Mouse (Mus musculus) lung, postnatal 0 days (tissue): ENCODE measurements at regions not wholly inside any gene's neighbourhood (a gene's known extent, or its start where the extent isn't known, plus 50 kb on each side); places are given as distances from the start of the nearest gene placed in this dataset.
A peak's percentile ranks its signal among the peaks of the same experiment; 100 is the strongest.

Source experiments
- ATAC-seq: fragments of 200-750 bp; cut with Nextera tagmentation; 2 replicates; pipeline ENCODE4 v1.8.0; 2017; ENCODE audit warnings: moderate library complexity
- DNase-seq: peaks from one replicate; pipeline ENCODE4 v3.0.0-alpha.2; 2016; ENCODE audit warnings: low spot score
- H3K27ac ChIP-seq: fragments of 300-500 bp; sonication (generic); 2 replicates; pipeline ENCODE4 v1.5.1; 2014; ENCODE audit warnings: antibody characterized with exemption, mild to moderate bottlenecking, low read length, mixed read lengths
- H3K27me3 ChIP-seq: fragments of 300-500 bp; sonication (generic); replicated peaks from 2 replicates; pipeline ENCODE4 v1.6.1; 2014; ENCODE audit warnings: low read length, mixed read lengths; ENCODE audit not compliant: insufficient read depth
- H3K36me3 ChIP-seq: fragments of 300-500 bp; sonication (generic); 2 replicates; pipeline ENCODE4 v1.6.1; 2014; ENCODE audit warnings: low read length, mixed read lengths; ENCODE audit not compliant: insufficient read depth
- H3K4me1 ChIP-seq: fragments of 300-500 bp; sonication (generic); 2 replicates; pipeline ENCODE4 v1.6.1; 2014; ENCODE audit warnings: antibody characterized with exemption, low read depth, low read length, mixed read lengths; ENCODE audit not compliant: insufficient read depth
- H3K4me2 ChIP-seq: fragments of 300-500 bp; sonication (generic); replicated peaks from 2 replicates; pipeline ENCODE4 v1.6.1; 2014; ENCODE audit warnings: low read depth, mild to moderate bottlenecking, low read length, moderate library complexity, mixed read lengths
- H3K4me3 ChIP-seq: fragments of 300-500 bp; sonication (generic); 2 replicates; pipeline ENCODE4 v1.5.1; 2014; ENCODE audit warnings: low read depth, low read length
- H3K9ac ChIP-seq: fragments of 300-500 bp; sonication (generic); replicated peaks from 2 replicates; pipeline ENCODE4 v1.6.1; 2014; ENCODE audit warnings: low read depth, mild to moderate bottlenecking
- H3K9me3 ChIP-seq: fragments of 300-500 bp; sonication (generic); 2 replicates; pipeline ENCODE4 v1.6.1; 2016; ENCODE audit warnings: low read length, mixed read lengths
- CTCF ChIP-seq: IDR thresholded peaks from 2 replicates; pipeline ENCODE4 v1.5.1; 2016; ENCODE audit warnings: antibody characterized with exemption, mild to moderate bottlenecking
- EP300 ChIP-seq: IDR thresholded peaks from 2 replicates; pipeline ENCODE4 v1.6.1; 2016; ENCODE audit warnings: antibody characterized with exemption, mild to moderate bottlenecking, control low read depth
- WGBS: fragments of 180-500 bp; shearing (Covaris S2); extraction: QIAGEN DNeasy Blood & Tissue Kit; methylation state at CpG from one replicate; pipeline ENCODE4 v1.1.7; 2014; 5-methylcytosine and 5-hydroxymethylcytosine counted together

DNA sequence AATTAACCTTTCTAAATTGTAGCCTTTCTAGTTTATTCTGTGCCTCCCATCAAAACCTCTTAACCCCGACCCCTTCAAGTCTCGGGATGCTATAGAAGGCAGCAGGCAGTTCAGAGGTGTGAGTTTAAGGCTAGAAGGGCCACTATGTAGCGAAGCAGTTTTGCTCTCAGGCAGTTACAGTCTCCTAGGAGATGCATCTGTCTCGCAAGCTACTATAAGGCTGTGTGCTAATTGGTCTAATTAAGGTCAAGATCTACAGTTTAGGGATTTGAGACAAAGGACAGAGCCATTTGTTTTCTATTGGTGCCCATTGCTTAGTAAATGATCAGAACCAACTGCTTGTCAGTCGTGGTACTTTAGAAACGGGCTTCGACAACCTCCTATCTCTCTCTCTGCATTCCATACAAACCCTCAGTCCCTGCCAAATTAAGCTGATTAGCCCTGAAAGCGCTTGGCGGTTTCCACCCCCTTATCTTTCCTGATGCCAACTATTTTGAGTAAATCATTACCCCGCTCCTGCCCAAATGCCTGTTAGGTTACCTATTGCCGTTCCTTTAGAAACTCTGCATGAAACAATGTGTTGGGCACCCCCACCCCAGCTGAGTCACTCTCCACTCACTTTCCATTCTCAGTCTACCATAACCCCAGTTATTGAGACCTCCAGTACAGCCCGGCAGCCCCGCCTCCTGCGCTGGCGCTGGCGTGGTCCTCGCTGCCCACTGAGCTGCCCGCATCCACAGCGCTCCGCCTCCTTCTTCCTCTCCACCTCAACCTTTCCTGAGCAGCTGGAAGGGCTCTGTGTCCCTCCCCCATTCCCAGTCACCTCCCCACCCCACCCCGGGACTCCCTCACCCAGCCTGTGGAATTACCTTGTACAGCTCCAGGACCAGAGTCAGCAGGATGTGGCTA lies 59.9 kb upstream of the Ptpn13 start:
- peak; percentile 72 for ATAC-seq

DNA sequence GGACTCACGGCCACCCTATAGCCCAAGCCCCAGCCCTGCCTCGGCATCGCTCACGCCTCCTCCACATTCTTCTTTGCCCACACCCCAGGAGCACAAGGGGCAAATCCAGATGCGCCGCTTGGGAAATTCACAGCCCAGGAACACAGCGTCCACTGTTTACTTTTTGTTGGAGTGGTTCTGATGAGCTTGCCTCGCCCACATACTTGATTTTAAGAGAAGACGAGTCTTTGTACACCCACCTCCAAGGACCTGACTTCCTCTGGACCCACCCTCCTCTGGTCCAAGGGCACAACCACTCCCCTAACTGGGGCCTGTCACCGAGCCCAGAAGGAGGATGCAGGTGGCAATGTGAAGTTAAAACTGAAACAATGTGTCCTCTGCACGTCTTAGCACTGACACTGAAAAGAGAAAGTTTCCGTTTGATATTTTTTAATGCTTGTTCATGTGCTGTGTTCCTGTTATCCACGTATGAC lies 64.2 kb upstream of the Ptpn13 start:
- no peaks in the 10 kb centered on the region for H3K36me3 ChIP-seq
- no peaks in the 10 kb centered on the region; the same call in 1 of the 2 replicates for H3K4me1 ChIP-seq
- TF ChIP-seq CTCF (no peak), EP300 (peak; percentile 90)
- peak overlapping the region; percentile 55 for H3K27ac ChIP-seq
- H3K9ac ChIP-seq = no peak overlapping the region
- DNase-seq (peak; percentile 76), ATAC-seq (peak; percentile 86)
- no peaks in the 10 kb centered on the region for H3K9me3 ChIP-seq
- no peak overlapping the region for H3K4me3 ChIP-seq
- no peaks in the 10 kb centered on the region for H3K27me3 ChIP-seq
- WGBS = 24% methylated on average over 13 of the region's 13 CpGs
- 0 out of 2 replicates have a peak overlapping the region, but pooled peaks have one; percentile 30 for H3K4me2 ChIP-seq

More for the DNA sequence above, 59.9 kb upstream of the Ptpn13 start:
- Histone ChIP-seq H3K9ac (no peak overlapping the region), H3K4me3 (no peak overlapping the region), H3K36me3 (no peaks in the 10 kb centered on the region), H3K9me3 (no peaks in the 10 kb centered on the region), H3K4me2 (peak overlapping the region; percentile 9), H3K27me3 (no peaks in the 10 kb centered on the region), H3K27ac (peak overlapping the region; percentile 68), H3K4me1 (no peaks in the 10 kb centered on the region; the same call in 1 of the 2 replicates)
- 67% methylated on average over 21 of the region's 21 CpGs for WGBS
- peak; percentile 81 for DNase-seq
- TF ChIP-seq EP300 = no peak
- TF ChIP-seq CTCF = no peak

DNA sequence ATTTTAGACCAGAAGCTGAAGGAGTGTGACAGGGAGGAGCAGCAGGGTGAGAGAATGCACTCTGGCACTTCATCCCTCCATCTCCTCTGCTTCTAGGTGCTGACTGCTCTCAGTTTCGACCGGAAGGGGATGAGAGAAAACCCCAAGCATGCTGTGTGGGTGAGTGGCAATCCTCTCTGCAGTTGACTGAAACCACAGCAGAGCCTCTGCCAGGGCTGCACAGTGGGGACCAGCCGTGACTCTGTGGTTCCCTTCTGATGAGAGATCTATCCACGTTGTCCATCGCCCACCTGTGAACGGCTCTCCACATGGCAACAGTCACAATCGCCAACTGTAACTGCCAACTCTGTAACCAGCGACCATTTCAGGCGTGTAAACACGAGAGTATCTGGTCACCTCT lies 64.6 kb upstream of the Ptpn13 start:
- H3K9me3 ChIP-seq = no peaks in the 10 kb centered on the region
- H3K27ac ChIP-seq = peak overlapping the region; percentile 55
- H3K4me1 ChIP-seq = no peaks in the 10 kb centered on the region; the same call in 1 of the 2 replicates
- no peak overlapping the region for H3K4me2 ChIP-seq
- ATAC-seq (0 out of 2 replicates have a peak, but pooled peaks have one; percentile 1), DNase-seq (no peak)
- no peaks in the 10 kb centered on the region for H3K27me3 ChIP-seq
- no peak overlapping the region for H3K4me3 ChIP-seq
- H3K36me3 ChIP-seq = no peaks in the 10 kb centered on the region
- H3K9ac ChIP-seq = no peak overlapping the region
- WGBS = 51% methylated on average over 10 of the region's 10 CpGs
- no peak for TF ChIP-seq CTCF

DNA sequence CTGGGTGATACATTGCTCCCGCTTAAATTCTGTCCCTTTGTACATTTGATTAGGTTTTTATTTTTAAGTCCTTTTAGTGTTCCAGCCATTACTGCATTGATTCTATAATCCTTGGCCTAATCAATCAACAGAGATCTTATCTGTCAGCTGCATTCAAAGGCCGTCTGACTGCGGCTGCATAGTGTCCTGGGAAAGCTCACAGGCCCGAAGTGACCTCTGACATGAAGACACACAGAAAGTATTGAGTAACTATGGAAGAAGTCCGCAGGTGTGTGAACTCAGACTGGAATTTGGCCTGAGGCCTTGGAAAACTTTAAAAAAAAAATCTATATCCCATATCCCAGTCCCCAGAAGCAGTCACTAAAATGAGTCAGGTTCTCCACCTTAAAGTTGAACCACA lies 67.4 kb upstream of the Ptpn13 start:
- Histone ChIP-seq H3K27me3 (no peaks in the 10 kb centered on the region), H3K9ac (no peak overlapping the region), H3K4me1 (no peaks in the 10 kb centered on the region), H3K27ac (no peak overlapping the region), H3K4me2 (no peak overlapping the region), H3K9me3 (no peaks in the 10 kb centered on the region), H3K4me3 (no peak overlapping the region), H3K36me3 (no peaks in the 10 kb centered on the region)
- ATAC-seq (no peak), DNase-seq (no peak)
- WGBS = 80% methylated on average over 5 of the region's 5 CpGs
- TF ChIP-seq EP300 (no peak), CTCF (no peak)

DNA sequence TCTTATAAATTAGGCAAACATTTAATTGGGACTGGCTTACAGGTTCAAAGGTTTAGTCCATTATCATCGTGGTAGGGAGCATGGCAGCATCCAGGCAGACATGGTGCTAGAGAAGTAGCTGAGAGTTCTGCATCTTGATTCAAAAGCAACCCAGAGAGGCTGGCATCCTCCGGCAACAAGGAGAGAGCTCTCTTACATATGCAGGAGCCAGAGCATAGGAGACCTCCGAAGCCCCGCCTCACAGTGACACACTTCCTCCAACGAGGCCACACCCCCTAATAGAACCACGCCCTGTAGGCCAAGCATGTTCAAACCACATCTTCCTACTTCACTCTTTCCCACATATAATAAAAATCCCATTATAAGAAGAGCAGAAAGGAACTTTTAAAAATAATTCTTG lies 68.5 kb upstream of the Ptpn13 start:
- H3K9me3 ChIP-seq = no peaks in the 10 kb centered on the region; the same call in 1 of the 2 replicates
- H3K27ac ChIP-seq = no peak overlapping the region
- DNase-seq (peak; percentile 66), ATAC-seq (peak; percentile 37; the same call in 1 of the 2 replicates)
- WGBS = 67% methylated on average over 6 of the region's 6 CpGs
- no peak for TF ChIP-seq CTCF
- no peak for TF ChIP-seq EP300
- peak overlapping the region; percentile 17; the same call in 1 of the 2 replicates for H3K4me2 ChIP-seq
- H3K4me1 ChIP-seq = no peaks in the 10 kb centered on the region
- no peaks in the 10 kb centered on the region for H3K27me3 ChIP-seq
- H3K9ac ChIP-seq = no peak overlapping the region
- no peaks in the 10 kb centered on the region for H3K36me3 ChIP-seq
- H3K4me3 ChIP-seq = 0 out of 2 replicates have a peak overlapping the region, but pooled peaks have one; percentile 8

DNA sequence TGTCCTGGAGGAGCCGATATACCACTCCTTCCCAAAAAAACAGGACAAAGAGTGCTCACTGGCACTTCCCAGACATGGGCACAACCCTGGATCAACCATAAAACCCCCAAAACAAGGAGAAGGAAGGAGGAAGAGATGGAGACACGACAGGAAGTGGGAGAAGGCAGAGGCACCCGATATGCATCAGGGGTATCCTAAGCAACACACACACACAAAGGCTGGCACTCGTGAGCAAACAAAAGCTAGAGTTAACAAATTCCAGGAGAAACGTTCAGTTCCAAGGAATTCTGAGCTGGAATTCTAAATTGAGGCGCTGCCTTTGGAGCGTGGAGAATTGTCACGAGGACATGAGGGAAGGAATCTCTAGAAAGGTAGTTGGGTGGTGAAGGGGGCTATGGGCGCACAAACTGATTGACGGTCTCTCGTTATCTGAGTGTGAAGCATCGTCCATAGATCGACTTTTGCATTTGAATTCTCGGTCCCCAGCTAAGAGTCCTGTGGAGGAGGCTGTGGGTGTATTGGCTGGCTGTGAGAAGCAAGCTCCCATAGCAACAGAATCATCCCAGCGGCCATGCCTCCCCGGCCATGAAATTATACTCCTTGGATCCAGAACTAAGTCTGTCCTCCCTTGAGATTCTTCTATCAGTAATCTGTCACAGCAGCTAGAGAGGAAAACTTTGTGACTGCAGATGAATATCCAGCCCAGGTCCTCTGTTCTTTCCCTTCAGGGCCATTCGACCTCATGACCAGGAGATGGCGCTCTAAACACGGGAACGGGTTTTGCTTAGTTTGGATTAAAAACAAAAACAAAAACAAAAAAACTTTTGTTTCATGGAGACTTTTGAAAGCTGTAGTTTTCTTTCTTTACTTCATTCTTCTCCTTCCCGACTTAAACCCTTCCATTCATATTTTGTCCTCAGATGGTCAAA lies 69.4 kb upstream of the Ptpn13 start:
- Histone ChIP-seq H3K4me1 (no peaks in the 10 kb centered on the region), H3K4me3 (peak overlapping the region; percentile 8; the same call in 1 of the 2 replicates), H3K27me3 (no peaks in the 10 kb centered on the region), H3K9me3 (no peaks in the 10 kb centered on the region; the same call in 1 of the 2 replicates), H3K9ac (no peak overlapping the region), H3K36me3 (no peaks in the 10 kb centered on the region), H3K4me2 (peak overlapping the region; percentile 17; the same call in 1 of the 2 replicates), H3K27ac (no peak overlapping the region)
- TF ChIP-seq CTCF (peak; percentile 88), EP300 (no peak)
- ATAC-seq (no peak), DNase-seq (peak; percentile 66)
- WGBS = 35% methylated on average over 21 of the region's 21 CpGs
